Mouse (Mus musculus) forebrain, embryonic 13.5 days (tissue): Measurements from ENCODE around the gene Gjb5. TPM values are rescaled to one million over a fixed set of nuclear protein-coding genes. Genes with fewer than 3 reads are reported as not detected.

Experiments used
- ATAC-seq: fragments of 200-750 bp; cut with Nextera tagmentation; 2 replicates; pipeline ENCODE4 v1.8.0; 2017
- H3K27ac ChIP-seq: fragments of 300-500 bp; sonication (generic); 2 replicates; pipeline ENCODE4 v1.5.1; 2015; ENCODE audit warnings: inconsistent platforms, mild to moderate bottlenecking, moderate library complexity
- H3K27me3 ChIP-seq: fragments of 300-500 bp; sonication (generic); 2 replicates; pipeline ENCODE4 v1.6.1; 2015; ENCODE audit warnings: mild to moderate bottlenecking, inconsistent platforms
- H3K36me3 ChIP-seq: fragments of 300-500 bp; sonication (generic); 2 replicates; pipeline ENCODE4 v1.6.1; 2015; ENCODE audit warnings: mild to moderate bottlenecking, inconsistent platforms; ENCODE audit not compliant: poor library complexity, severe bottlenecking
- H3K4me1 ChIP-seq: fragments of 300-500 bp; sonication (generic); 2 replicates; pipeline ENCODE4 v1.6.1; 2015; ENCODE audit warnings: inconsistent platforms
- H3K4me2 ChIP-seq: fragments of 300-500 bp; sonication (generic); 2 replicates; pipeline ENCODE4 v1.6.1; 2015; ENCODE audit warnings: inconsistent platforms, mild to moderate bottlenecking, moderate library complexity
- H3K4me3 ChIP-seq: fragments of 300-500 bp; sonication (generic); 2 replicates; pipeline ENCODE4 v1.5.1; 2015; ENCODE audit warnings: mild to moderate bottlenecking, inconsistent platforms
- H3K9ac ChIP-seq: fragments of 300-500 bp; sonication (generic); 2 replicates; pipeline ENCODE4 v1.6.1; 2015; ENCODE audit warnings: mild to moderate bottlenecking, inconsistent platforms
- H3K9me3 ChIP-seq: fragments of 300-500 bp; sonication (generic); replicated peaks from 2 replicates; pipeline ENCODE4 v1.6.1; 2016; ENCODE audit warnings: inconsistent platforms
- WGBS: fragments of 180-500 bp; shearing (Covaris S2); methylation state at CpG from one replicate; pipeline ENCODE4 v1.1.7; 2015; 5-methylcytosine and 5-hydroxymethylcytosine counted together
- polyA plus RNA-seq: library from polyadenylated mRNA; unstranded; fragments of >200 nt; fragmentation: Nextera tagmentation; extraction: Ambion mirVana; gene quantifications from 2 replicates; pipeline ENCODE4 v1.2.1, GENCODE M21; 2015

Gene Gjb5
- polyA plus RNA-seq, 1 experiment from 2014 or later, result not detected

- 0 out of 2 replicates have a peak, but pooled peaks have one; percentile 8 for ATAC-seq
- 72% methylated on average over 10 of the region's 10 CpGs for WGBS
- H3K4me1 ChIP-seq, result no peaks in the 10 kb centered on the region
- no peak overlapping the region for H3K9ac ChIP-seq
- H3K27me3 ChIP-seq, result peaks cover 36% of the 10 kb centered on the region
- no peak overlapping the region for H3K4me3 ChIP-seq
- H3K36me3 ChIP-seq, result no peaks in the 10 kb centered on the region
- H3K9me3 ChIP-seq, result no peaks in the 10 kb centered on the region
- no peak overlapping the region for H3K4me2 ChIP-seq
- no peak overlapping the region for H3K27ac ChIP-seq
Measured at GRCm38 (mm10) chr4:127324296-127324695, 33.7 kb downstream of the Gjb5 start.

GRCm38 (mm10) chr4:127323651-127324050, 34.3 kb downstream of the Gjb5 start:
- no peaks in the 10 kb centered on the region for H3K36me3 ChIP-seq
- H3K9ac ChIP-seq, result no peak overlapping the region
- no peak overlapping the region for H3K4me3 ChIP-seq
- no peaks in the 10 kb centered on the region for H3K9me3 ChIP-seq
- peaks cover 30% of the 10 kb centered on the region for H3K27me3 ChIP-seq
- no peak overlapping the region for H3K4me2 ChIP-seq
- no peak for ATAC-seq
- 94% methylated on average over 3 of the region's 3 CpGs for WGBS
- H3K27ac ChIP-seq, result no peak overlapping the region
- H3K4me1 ChIP-seq, result no peaks in the 10 kb centered on the region

- Histone ChIP-seq H3K36me3 (no peaks in the 10 kb centered on the region), H3K4me1 (no peaks in the 10 kb centered on the region), H3K27me3 (peaks cover 4% of the 10 kb centered on the region), H3K27ac (no peak overlapping the region), H3K9me3 (no peaks in the 10 kb centered on the region), H3K9ac (no peak overlapping the region), H3K4me3 (no peak overlapping the region), H3K4me2 (no peak overlapping the region)
- peak; percentile 55; the same call in 1 of the 2 replicates for ATAC-seq
- WGBS, result 5% methylated on average over 3 of the region's 3 CpGs
Measured at GRCm38 (mm10) chr4:127319613-127320012, 38.4 kb downstream of the Gjb5 start.

GRCm38 (mm10) chr4:127317143-127317542, 40.8 kb downstream of the Gjb5 start:
- 49% methylated on average over 4 of the region's 4 CpGs for WGBS
- H3K36me3 ChIP-seq, result no peaks in the 10 kb centered on the region

GRCm38 (mm10) chr4:127315753-127316152, 42.2 kb downstream of the Gjb5 start:
- Histone ChIP-seq H3K27ac (no peak overlapping the region), H3K27me3 (peaks cover 24% of the 10 kb centered on the region), H3K4me3 (no peak overlapping the region), H3K9me3 (no peaks in the 10 kb centered on the region), H3K4me2 (no peak overlapping the region), H3K9ac (no peak overlapping the region), H3K4me1 (peaks cover 13% of the 10 kb centered on the region), H3K36me3 (no peaks in the 10 kb centered on the region)
- no peak for ATAC-seq
- 88% methylated on average over 8 of the region's 8 CpGs for WGBS

More at GRCm38 (mm10) chr4:127317143-127317542, 40.8 kb downstream of the Gjb5 start:
- peaks cover 13% of the 10 kb centered on the region for H3K4me1 ChIP-seq
- H3K4me2 ChIP-seq, result no peak overlapping the region
- H3K27ac ChIP-seq, result no peak overlapping the region
- H3K4me3 ChIP-seq, result no peak overlapping the region
- ATAC-seq, result no peak
- no peak overlapping the region for H3K9ac ChIP-seq
- H3K27me3 ChIP-seq, result peaks cover 17% of the 10 kb centered on the region
- no peaks in the 10 kb centered on the region for H3K9me3 ChIP-seq

GRCm38 (mm10) chr4:127314585-127314984, 43.4 kb downstream of the Gjb5 start:
- no peaks in the 10 kb centered on the region for H3K36me3 ChIP-seq
- H3K4me3 ChIP-seq, result no peak overlapping the region
- no peak overlapping the region for H3K9ac ChIP-seq
- peaks cover 24% of the 10 kb centered on the region for H3K27me3 ChIP-seq
- H3K9me3 ChIP-seq, result no peaks in the 10 kb centered on the region
- H3K27ac ChIP-seq, result no peak overlapping the region
- WGBS, result 44% methylated on average over 9 of the region's 9 CpGs
- ATAC-seq, result no peak
- peaks cover 13% of the 10 kb centered on the region for H3K4me1 ChIP-seq
- peak overlapping the region; percentile 79 for H3K4me2 ChIP-seq

- ATAC-seq, result peak; percentile 89
- Histone ChIP-seq H3K27me3 (peaks cover 24% of the 10 kb centered on the region), H3K4me1 (peaks cover 13% of the 10 kb centered on the region), H3K36me3 (no peaks in the 10 kb centered on the region), H3K4me3 (peak within 1 kb of the TSS; percentile 48), H3K4me2 (peak within 1 kb of the TSS; percentile 79), H3K27ac (no peak within 1 kb of the TSS), H3K9ac (peak within 1 kb of the TSS; percentile 70), H3K9me3 (no peaks in the 10 kb centered on the region)
- 0% methylated on average over 25 of the region's 25 CpGs for WGBS
Measured at GRCm38 (mm10) chr4:127313861-127314260, 44.1 kb downstream of the Gjb5 start, which contains the start of gene Gja4. TSS of gene Gja4 (minus strand) at chr4:127314039.

GRCm38 (mm10) chr4:127312349-127312748, 45.6 kb downstream of the Gjb5 start:
- no peaks in the 10 kb centered on the region for H3K36me3 ChIP-seq
- WGBS, result 63% methylated on average over 24 of the region's 24 CpGs
- no peak overlapping the region for H3K9ac ChIP-seq
- no peak overlapping the region for H3K4me3 ChIP-seq
- ATAC-seq, result no peak
- H3K27ac ChIP-seq, result no peak overlapping the region
- peaks cover 13% of the 10 kb centered on the region for H3K4me1 ChIP-seq
- peaks cover 24% of the 10 kb centered on the region for H3K27me3 ChIP-seq
- H3K9me3 ChIP-seq, result no peaks in the 10 kb centered on the region
- no peak overlapping the region for H3K4me2 ChIP-seq

- H3K4me2 ChIP-seq, result no peak overlapping the region
- 64% methylated on average over 9 of the region's 9 CpGs for WGBS
- ATAC-seq, result no peak
- no peak overlapping the region for H3K9ac ChIP-seq
- H3K9me3 ChIP-seq, result no peaks in the 10 kb centered on the region
- no peak overlapping the region for H3K4me3 ChIP-seq
- H3K27ac ChIP-seq, result no peak overlapping the region
- H3K4me1 ChIP-seq, result peaks cover 13% of the 10 kb centered on the region
- peaks cover 24% of the 10 kb centered on the region for H3K27me3 ChIP-seq
- H3K36me3 ChIP-seq, result no peaks in the 10 kb centered on the region
Measured at GRCm38 (mm10) chr4:127311561-127311960, 46.4 kb downstream of the Gjb5 start.

- H3K4me2 ChIP-seq, result no peak overlapping the region
- H3K27ac ChIP-seq, result no peak overlapping the region
- no peak overlapping the region for H3K9ac ChIP-seq
- 63% methylated on average over 2 of the region's 2 CpGs for WGBS
- no peaks in the 10 kb centered on the region for H3K9me3 ChIP-seq
- peaks cover 4% of the 10 kb centered on the region; the same call in 1 of the 2 replicates for H3K27me3 ChIP-seq
- no peaks in the 10 kb centered on the region for H3K4me1 ChIP-seq
- no peak overlapping the region for H3K4me3 ChIP-seq
- H3K36me3 ChIP-seq, result no peaks in the 10 kb centered on the region
- ATAC-seq, result no peak
Measured at GRCm38 (mm10) chr4:127306915-127307314, 51.1 kb downstream of the Gjb5 start.

Other genes starting within 250 kb of the Gjb5 start
- 13.6 and 15.9 TPM in 2 replicates for gene Tmem35b, start 234.5 kb downstream of the Gjb5 start, polyA plus RNA-seq
- 4.9 and 5.4 TPM in 2 replicates for gene Dlgap3, start 189.0 kb downstream of the Gjb5 start, polyA plus RNA-seq
- gene Smim12, start 114.4 kb downstream of the Gjb5 start, polyA plus RNA-seq, result 50.4 and 51.3 TPM in 2 replicates
- gene Gja4, start 44.1 kb downstream of the Gjb5 start, polyA plus RNA-seq, result 11.4 and 13.1 TPM in 2 replicates
- gene Gjb3, start 27.3 kb downstream of the Gjb5 start, polyA plus RNA-seq, result 0.10 TPM in 1 of 2 replicates, not detected in the other
- gene Gjb4, start 4.1 kb downstream of the Gjb5 start, polyA plus RNA-seq, result not detected in 2 replicates